ENCODE assay signal across 9 mouse cellular contexts in genomic region chr1:24901278-24901677, GRCm38 (mm10).
DNase-seq lines count a peak whose midpoint lies in the region; ATAC-seq lines count a peak whose summit lies in the region.
"Had no signal": no experiment of that assay in that cellular context is flagged by ENCODE, and none has a peak within 500 bp of the region (broad histone marks: within the 10 kb centered on the region; RNA-seq: fewer than 3 reads in every experiment).

No protein-coding gene starts in this region.

- ATAC-seq in megakaryocyte-erythroid progenitor cell, adult 5-6 weeks (replicated peaks; ENCODE audit: low FRiP score, low TSS enrichment, poor library complexity, severe bottlenecking) = no peak

- H3K9me3 ChIP-seq in embryonic facial prominence, embryonic 10.5 days = no peaks in the 10 kb centered on the region
- H3K9me3 ChIP-seq: embryonic facial prominence, embryonic 15.5 days had no signal

- peak; percentile 33 for DNase-seq in ovary, postnatal 14 days (ENCODE audit: low spot score)
- no peak for DNase-seq in ovary, adult 18-20 months (ENCODE audit: low spot score)
- DNase-seq in adrenal gland, postnatal 14 days = peak; percentile 52
- peak; percentile 59 for DNase-seq in embryonic facial prominence, embryonic 10.5 days (ENCODE audit: low spot score)
- DNase-seq in kidney, postnatal 25 days = peak; percentile 57 to 70
- peak; percentile 10 to 34 for DNase-seq in lung, adult 18-20 months
- no peak for DNase-seq in spleen, postnatal 4 days (ENCODE audit: low spot score in 2 of 2)

- no peaks in the 10 kb centered on the region for H3K36me3 ChIP-seq in embryonic facial prominence, embryonic 10.5 days (replicated peaks)
- H3K36me3 ChIP-seq: embryonic facial prominence, embryonic 15.5 days had no signal

- no peaks in the 10 kb centered on the region for H3K4me1 ChIP-seq in embryonic facial prominence, embryonic 10.5 days
- H3K4me1 ChIP-seq: embryonic facial prominence, embryonic 15.5 days had no signal

- no peak overlapping the region for H3K27ac ChIP-seq in embryonic facial prominence, embryonic 10.5 days (replicated peaks)
- H3K27ac ChIP-seq: embryonic facial prominence, embryonic 15.5 days had no signal

- H3K27me3 ChIP-seq in embryonic facial prominence, embryonic 10.5 days (replicated peaks; ENCODE audit: low read depth, poor library complexity, severe bottlenecking) = no peaks in the 10 kb centered on the region
- H3K27me3 ChIP-seq: embryonic facial prominence, embryonic 15.5 days had no signal

- H3K4me3 ChIP-seq in embryonic facial prominence, embryonic 10.5 days = no peak overlapping the region
- H3K4me3 ChIP-seq: embryonic facial prominence, embryonic 15.5 days had no signal

- 35% methylated on average over 2 of the region's 2 CpGs for WGBS in embryonic facial prominence, embryonic 10.5 days

Comparison
In these comparisons a context has a peak if more than half of its experiments do, and no peak if none do; other contexts are left out.
1. DNase-seq: peak in ovary, postnatal 14 days (single experiment), adrenal gland, postnatal 14 days (single experiment), embryonic facial prominence, embryonic 10.5 days (single experiment), kidney, postnatal 25 days (2 of 2) and lung, adult 18-20 months (2 of 2); none in ovary, adult 18-20 months (single experiment) and spleen, postnatal 4 days (0 of 2).